In genomic region chr14:20861559-20861958, GRCm38 (mm10) we compare ENCODE assay signal across 20 mouse cellular contexts. TPM values are rescaled to one million over a fixed set of nuclear protein-coding genes. Genes with fewer than 3 reads are reported as not detected.
A peak's percentile ranks its signal among the peaks of the same experiment; 100 is the strongest.
DNase-seq lines count a peak whose midpoint lies in the region; ATAC-seq and TF ChIP-seq lines count a peak whose summit lies in the region.
"Had no signal": no experiment of that assay in that cellular context is flagged by ENCODE, and none has a peak within 500 bp of the region (broad histone marks: within the 10 kb centered on the region; RNA-seq: fewer than 3 reads in every experiment).

No protein-coding gene starts in this region.

- peak overlapping the region; percentile 52 for H3K27ac ChIP-seq in gastrocnemius, adult 2 months
- H3K27ac ChIP-seq: embryonic facial prominence, embryonic 13.5 days; hindbrain, embryonic 10.5 days; hindbrain, postnatal 0 days; liver, embryonic 14.5 days had no signal

- peak; percentile 70 for DNase-seq in gastrocnemius, adult 2 months
- no peak for DNase-seq in gastrocnemius, postnatal 4 days (ENCODE audit: low spot score in 2 of 2)
- peak; percentile 75 for DNase-seq in ovary, adult 18-20 months (ENCODE audit: low spot score)
- no peak for DNase-seq in ovary, postnatal 10 days (ENCODE audit: low spot score)
- DNase-seq in B cell, adult 2 months, result no peak
- no peak for DNase-seq in right cerebral cortex, postnatal 10 days (ENCODE audit: low spot score in 2 of 2)
- DNase-seq: cerebellum, adult 11 months; cerebellum, postnatal 10 days; kidney, adult 8-10 months; kidney, postnatal 4 days; midbrain, embryonic 14.5 days; retina, postnatal 1 day; right cerebral cortex, postnatal 4 days had no signal

- peak; percentile 80 for ATAC-seq in granulocyte monocyte progenitor cell, adult 5-6 weeks (replicated peaks; ENCODE audit: poor library complexity, severe bottlenecking)
- ATAC-seq: forebrain, embryonic 14.5 days; hindbrain, postnatal 0 days had no signal

- no peak overlapping the region for H3K4me3 ChIP-seq in gastrocnemius, adult 2 months
- H3K4me3 ChIP-seq: embryonic facial prominence, embryonic 13.5 days; hindbrain, embryonic 10.5 days; megakaryocyte, embryonic 14.5 days had no signal

- TF ChIP-seq CTCF in gastrocnemius, adult 2 months (IDR thresholded peaks at IDR 0.05), result no peak

- intact Hi-C loops in gastrocnemius, adult 2 months (cut with DNase I), result no loop called here

RNA-seq across cellular contexts. Expression of gene Plau, which starts 25.1 kb away (rescaled TPM):
- 10 to 100 TPM; 17.2 to 28.5 TPM for total RNA-seq in gastrocnemius, adult 2 months (2021)
- 10 to 100 TPM; 25.8 to 28.2 TPM for total RNA-seq in gastrocnemius, postnatal 4 days (2021)
- 2.9 and 4.2 TPM in 2 replicates for total RNA-seq in granulocyte monocyte progenitor cell, adult 5-6 weeks (2014; fragmentation: Nextera tagmentation)
- total RNA-seq in granulocyte monocyte progenitor cell, adult 5-6 weeks (2017), result 7.5 and 9.1 TPM in 2 replicates

Comparison
In these comparisons a context has a peak if more than half of its experiments do, and no peak if none do; other contexts are left out.
1. DNase-seq: peak in gastrocnemius, adult 2 months (single experiment) and ovary, adult 18-20 months (single experiment); none in gastrocnemius, postnatal 4 days (0 of 2), ovary, postnatal 10 days (single experiment), B cell, adult 2 months (0 of 2) and right cerebral cortex, postnatal 10 days (0 of 2).